Mouse (Mus musculus): Measurements from ENCODE around the gene Usp54. TPM values are rescaled to one million over a fixed set of nuclear protein-coding genes. Genes with fewer than 3 reads are reported as not detected.

Usp54 gene
- polyA plus RNA-seq, 1 experiment from 2014 or later = 15.7 TPM

DNA sequence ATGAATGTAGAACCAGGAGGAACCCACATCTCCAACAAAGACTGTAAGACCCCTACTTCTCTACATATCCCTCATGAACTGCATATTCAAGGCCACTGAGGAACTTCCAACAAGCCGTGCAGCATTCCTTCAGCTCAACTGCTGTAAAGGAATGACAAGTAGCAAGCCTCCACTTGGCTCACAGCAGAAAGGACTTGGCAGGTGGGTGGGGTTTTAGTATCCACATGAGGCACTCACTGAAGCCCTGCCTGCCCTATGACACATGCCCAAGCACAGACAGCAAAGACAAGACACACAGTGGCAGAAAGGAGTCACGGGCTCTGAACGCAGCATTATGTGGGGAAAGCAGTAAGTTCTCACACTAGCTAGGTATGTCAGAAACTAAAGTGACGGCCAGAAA, 30.7 kb downstream of the Usp54 start:
- ATAC-seq (ENCODE audit: insufficient read depth, low FRiP score, low TSS enrichment) (no peak), DNase-seq (ENCODE audit: low spot score) (no peak)
- WGBS = 84% methylated on average over 4 of the region's 4 CpGs
- Histone ChIP-seq H3K9ac (ENCODE audit: low read length) (no peak overlapping the region), H3K27ac (ENCODE audit: low read depth, low read length) (no peak overlapping the region), H3K27me3 (ENCODE audit: control insufficient read depth, insufficient read depth, low read length) (no peaks in the 10 kb centered on the region), H3K9me3 (ENCODE audit: control insufficient read depth, low read length) (no peaks in the 10 kb centered on the region), H3K36me3 (ENCODE audit: control insufficient read depth, insufficient read depth, low read length) (peaks cover 5% of the 10 kb centered on the region; the same call in 1 of the 2 replicates), H3K4me1 (ENCODE audit: control insufficient read depth, insufficient read depth, low read length) (no peaks in the 10 kb centered on the region), H3K4me2 (ENCODE audit: low read depth) (no peak overlapping the region), H3K4me3 (ENCODE audit: low read depth, low read length) (no peak overlapping the region)

DNA sequence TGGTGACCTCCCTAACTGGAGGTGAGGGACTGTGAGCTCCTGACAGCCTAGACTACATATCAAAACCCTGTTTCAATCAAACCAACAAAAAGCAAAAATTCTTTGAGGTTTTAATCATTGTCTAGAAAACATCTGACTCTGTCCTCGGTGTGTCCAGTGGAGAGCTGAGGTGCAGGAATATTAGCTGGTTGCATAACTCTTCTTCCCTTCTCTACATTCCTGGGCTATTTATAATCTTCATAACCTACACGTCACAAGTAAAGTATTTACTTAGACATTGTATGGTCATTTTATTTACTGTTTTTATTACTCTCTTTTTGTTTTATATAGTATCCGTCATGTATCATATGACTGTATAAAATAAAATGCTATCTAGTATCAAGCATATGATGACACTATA, 31.3 kb downstream of the Usp54 start:
- no peak for ATAC-seq (ENCODE audit: insufficient read depth, low FRiP score, low TSS enrichment)
- H3K36me3 ChIP-seq (ENCODE audit: control insufficient read depth, insufficient read depth, low read length) = peaks cover 5% of the 10 kb centered on the region; the same call in 1 of the 2 replicates
- WGBS = 88% methylated on average over 3 of the region's 3 CpGs
- H3K9ac ChIP-seq (ENCODE audit: low read length) = no peak overlapping the region
- H3K27ac ChIP-seq (ENCODE audit: low read depth, low read length) = no peak overlapping the region
- H3K4me1 ChIP-seq (ENCODE audit: control insufficient read depth, insufficient read depth, low read length) = no peaks in the 10 kb centered on the region
- no peaks in the 10 kb centered on the region for H3K9me3 ChIP-seq (ENCODE audit: control insufficient read depth, low read length)
- H3K27me3 ChIP-seq (ENCODE audit: control insufficient read depth, insufficient read depth, low read length) = no peaks in the 10 kb centered on the region
- no peak for DNase-seq (ENCODE audit: low spot score)
- H3K4me2 ChIP-seq (ENCODE audit: low read depth) = no peak overlapping the region
- H3K4me3 ChIP-seq (ENCODE audit: low read depth, low read length) = no peak overlapping the region

DNA sequence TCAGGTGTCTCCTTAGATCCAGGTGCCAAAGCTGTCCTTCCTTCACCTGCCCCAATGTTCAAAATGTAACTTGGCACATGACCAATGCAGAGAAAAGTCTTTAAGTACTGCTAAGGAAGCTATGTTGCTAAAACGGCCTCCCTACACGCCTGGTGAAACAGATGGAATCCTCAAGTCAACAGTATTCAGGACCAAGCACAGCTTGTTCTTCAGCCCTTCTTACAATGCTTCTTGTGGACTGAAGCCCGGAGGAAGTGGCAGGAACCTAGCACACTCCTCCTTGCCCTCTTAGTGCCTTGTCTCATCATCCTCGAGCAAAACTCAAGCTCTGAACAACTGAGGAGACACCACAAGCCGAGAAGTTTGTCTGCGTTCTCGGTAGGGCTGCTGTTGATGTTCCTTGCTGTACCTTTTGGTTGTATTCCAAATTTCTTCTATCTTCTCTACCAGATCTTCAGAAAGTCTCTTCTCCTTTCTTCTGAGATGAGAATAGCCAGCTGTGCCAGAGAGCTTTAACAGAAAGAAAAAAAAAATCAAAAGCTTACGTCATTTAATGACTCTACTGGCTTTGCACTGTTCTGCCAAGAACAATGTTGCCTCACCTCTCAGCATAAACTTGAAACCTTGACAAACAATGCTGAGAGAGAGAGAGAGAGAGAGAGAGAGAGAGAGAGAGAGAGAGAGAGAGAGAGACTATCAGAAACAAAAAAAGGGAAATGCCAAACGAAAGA, 33.3 kb downstream of the Usp54 start:
- H3K27ac ChIP-seq (ENCODE audit: low read depth, low read length) = no peak overlapping the region
- WGBS = 90% methylated on average over 9 of the region's 9 CpGs
- H3K36me3 ChIP-seq (ENCODE audit: control insufficient read depth, insufficient read depth, low read length) = peaks cover 5% of the 10 kb centered on the region; the same call in 1 of the 2 replicates
- DNase-seq (ENCODE audit: low spot score) (no peak), ATAC-seq (ENCODE audit: insufficient read depth, low FRiP score, low TSS enrichment) (no peak)
- no peaks in the 10 kb centered on the region for H3K9me3 ChIP-seq (ENCODE audit: control insufficient read depth, low read length)
- no peaks in the 10 kb centered on the region for H3K27me3 ChIP-seq (ENCODE audit: control insufficient read depth, insufficient read depth, low read length)
- no peak overlapping the region for H3K4me2 ChIP-seq (ENCODE audit: low read depth)
- H3K9ac ChIP-seq (ENCODE audit: low read length) = no peak overlapping the region
- H3K4me3 ChIP-seq (ENCODE audit: low read depth, low read length) = no peak overlapping the region
- no peaks in the 10 kb centered on the region for H3K4me1 ChIP-seq (ENCODE audit: control insufficient read depth, insufficient read depth, low read length)

DNA sequence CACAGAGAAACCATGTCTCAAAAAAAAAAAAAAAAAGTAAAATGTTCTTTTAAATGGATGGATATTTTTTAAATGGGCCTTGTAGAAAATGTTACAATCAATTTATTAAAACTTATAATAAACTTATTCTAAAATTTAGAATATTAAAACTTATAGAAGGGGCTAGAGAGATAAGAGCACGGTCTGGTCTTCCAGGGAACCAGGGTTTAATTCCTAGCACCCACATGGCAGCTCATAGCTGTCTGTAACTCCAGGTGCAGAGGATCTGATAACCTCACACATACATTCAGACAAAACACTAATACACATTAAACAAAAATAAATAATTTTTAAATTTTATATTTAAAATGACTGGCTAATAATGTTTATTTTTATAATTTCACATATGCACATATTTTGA, 39.6 kb downstream of the Usp54 start:
- no peak overlapping the region for H3K9ac ChIP-seq (ENCODE audit: low read length)
- no peak overlapping the region for H3K27ac ChIP-seq (ENCODE audit: low read depth, low read length)
- H3K4me2 ChIP-seq (ENCODE audit: low read depth) = no peak overlapping the region
- H3K4me1 ChIP-seq (ENCODE audit: control insufficient read depth, insufficient read depth, low read length) = no peaks in the 10 kb centered on the region
- H3K4me3 ChIP-seq (ENCODE audit: low read depth, low read length) = no peak overlapping the region
- no peaks in the 10 kb centered on the region for H3K36me3 ChIP-seq (ENCODE audit: control insufficient read depth, insufficient read depth, low read length)
- WGBS = 94% methylated on average over 1 of the region's 1 CpGs
- H3K9me3 ChIP-seq (ENCODE audit: control insufficient read depth, low read length) = no peaks in the 10 kb centered on the region
- no peaks in the 10 kb centered on the region for H3K27me3 ChIP-seq (ENCODE audit: control insufficient read depth, insufficient read depth, low read length)
- ATAC-seq (ENCODE audit: insufficient read depth, low FRiP score, low TSS enrichment) = no peak
- DNase-seq (ENCODE audit: low spot score) = no peak

DNA sequence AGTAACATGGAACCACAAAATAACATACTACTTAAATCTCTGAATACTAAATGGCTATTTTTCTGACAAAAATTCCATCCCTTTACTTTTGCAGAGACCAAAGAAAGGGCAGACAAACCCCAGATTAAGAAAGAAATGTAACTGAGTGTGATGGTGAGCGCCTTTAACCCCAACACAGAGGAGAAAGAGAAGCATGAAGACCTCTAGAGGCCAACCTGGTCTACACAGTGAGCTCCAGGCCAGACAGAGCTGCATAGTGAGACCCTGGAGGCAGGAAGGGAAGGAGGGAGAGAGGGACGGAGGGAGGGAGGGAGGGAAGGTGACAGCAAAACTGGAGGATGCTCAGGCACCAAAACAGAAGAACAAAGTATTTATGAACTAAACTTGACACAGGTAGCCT, 40.7 kb downstream of the Usp54 start:
- H3K4me3 ChIP-seq (ENCODE audit: low read depth, low read length) = no peak overlapping the region
- H3K4me2 ChIP-seq (ENCODE audit: low read depth) = no peak overlapping the region
- H3K27me3 ChIP-seq (ENCODE audit: control insufficient read depth, insufficient read depth, low read length) = no peaks in the 10 kb centered on the region
- DNase-seq (ENCODE audit: low spot score) (no peak), ATAC-seq (ENCODE audit: insufficient read depth, low FRiP score, low TSS enrichment) (no peak)
- no peak overlapping the region for H3K27ac ChIP-seq (ENCODE audit: low read depth, low read length)
- H3K9ac ChIP-seq (ENCODE audit: low read length) = no peak overlapping the region
- H3K36me3 ChIP-seq (ENCODE audit: control insufficient read depth, insufficient read depth, low read length) = no peaks in the 10 kb centered on the region
- WGBS = 68% methylated on average over 2 of the region's 2 CpGs
- no peaks in the 10 kb centered on the region for H3K9me3 ChIP-seq (ENCODE audit: control insufficient read depth, low read length)
- H3K4me1 ChIP-seq (ENCODE audit: control insufficient read depth, insufficient read depth, low read length) = peaks cover 3% of the 10 kb centered on the region; the same call in 1 of the 2 replicates

- Histone ChIP-seq H3K4me1 (ENCODE audit: control insufficient read depth, insufficient read depth, low read length) (peaks cover 3% of the 10 kb centered on the region; the same call in 1 of the 2 replicates), H3K27me3 (ENCODE audit: control insufficient read depth, insufficient read depth, low read length) (no peaks in the 10 kb centered on the region), H3K4me2 (ENCODE audit: low read depth) (no peak overlapping the region), H3K36me3 (ENCODE audit: control insufficient read depth, insufficient read depth, low read length) (no peaks in the 10 kb centered on the region), H3K27ac (ENCODE audit: low read depth, low read length) (no peak overlapping the region), H3K9me3 (ENCODE audit: control insufficient read depth, low read length) (no peaks in the 10 kb centered on the region), H3K4me3 (ENCODE audit: low read depth, low read length) (no peak overlapping the region), H3K9ac (ENCODE audit: low read length) (no peak overlapping the region)
- ATAC-seq (ENCODE audit: insufficient read depth, low FRiP score, low TSS enrichment) (no peak), DNase-seq (ENCODE audit: low spot score) (no peak)
- 88% methylated on average over 2 of the region's 2 CpGs for WGBS
Observed at GRCm38 (mm10) chr14:20599542-20599941, 41.3 kb downstream of the Usp54 start.

- Histone ChIP-seq H3K9me3 (ENCODE audit: control insufficient read depth, low read length) (no peaks in the 10 kb centered on the region), H3K4me1 (ENCODE audit: control insufficient read depth, insufficient read depth, low read length) (peaks cover 3% of the 10 kb centered on the region; the same call in 1 of the 2 replicates), H3K4me3 (ENCODE audit: low read depth, low read length) (no peak overlapping the region), H3K4me2 (ENCODE audit: low read depth) (no peak overlapping the region), H3K36me3 (ENCODE audit: control insufficient read depth, insufficient read depth, low read length) (no peaks in the 10 kb centered on the region), H3K27me3 (ENCODE audit: control insufficient read depth, insufficient read depth, low read length) (no peaks in the 10 kb centered on the region), H3K27ac (ENCODE audit: low read depth, low read length) (0 out of 2 replicates have a peak overlapping the region, but pooled peaks have one; percentile 14), H3K9ac (ENCODE audit: low read length) (no peak overlapping the region)
- WGBS = 45% methylated on average over 3 of the region's 3 CpGs
- DNase-seq (ENCODE audit: low spot score) (no peak), ATAC-seq (ENCODE audit: insufficient read depth, low FRiP score, low TSS enrichment) (no peak)
Observed at GRCm38 (mm10) chr14:20595781-20596180, 45.1 kb downstream of the Usp54 start.

GRCm38 (mm10) chr14:20587458-20587857, 53.4 kb downstream of the Usp54 start:
- H3K4me2 ChIP-seq (ENCODE audit: low read depth) = no peak overlapping the region
- no peak for DNase-seq (ENCODE audit: low spot score)
- H3K9ac ChIP-seq (ENCODE audit: low read length) = no peak overlapping the region
- no peak overlapping the region for H3K27ac ChIP-seq (ENCODE audit: low read depth, low read length)
- H3K36me3 ChIP-seq (ENCODE audit: control insufficient read depth, insufficient read depth, low read length) = no peaks in the 10 kb centered on the region
- 90% methylated on average over 5 of the region's 5 CpGs for WGBS
- no peaks in the 10 kb centered on the region for H3K27me3 ChIP-seq (ENCODE audit: control insufficient read depth, insufficient read depth, low read length)
- no peak overlapping the region for H3K4me3 ChIP-seq (ENCODE audit: low read depth, low read length)
- no peaks in the 10 kb centered on the region for H3K9me3 ChIP-seq (ENCODE audit: control insufficient read depth, low read length)
- H3K4me1 ChIP-seq (ENCODE audit: control insufficient read depth, insufficient read depth, low read length) = no peaks in the 10 kb centered on the region
- ATAC-seq (ENCODE audit: insufficient read depth, low FRiP score, low TSS enrichment) = no peak

DNA sequence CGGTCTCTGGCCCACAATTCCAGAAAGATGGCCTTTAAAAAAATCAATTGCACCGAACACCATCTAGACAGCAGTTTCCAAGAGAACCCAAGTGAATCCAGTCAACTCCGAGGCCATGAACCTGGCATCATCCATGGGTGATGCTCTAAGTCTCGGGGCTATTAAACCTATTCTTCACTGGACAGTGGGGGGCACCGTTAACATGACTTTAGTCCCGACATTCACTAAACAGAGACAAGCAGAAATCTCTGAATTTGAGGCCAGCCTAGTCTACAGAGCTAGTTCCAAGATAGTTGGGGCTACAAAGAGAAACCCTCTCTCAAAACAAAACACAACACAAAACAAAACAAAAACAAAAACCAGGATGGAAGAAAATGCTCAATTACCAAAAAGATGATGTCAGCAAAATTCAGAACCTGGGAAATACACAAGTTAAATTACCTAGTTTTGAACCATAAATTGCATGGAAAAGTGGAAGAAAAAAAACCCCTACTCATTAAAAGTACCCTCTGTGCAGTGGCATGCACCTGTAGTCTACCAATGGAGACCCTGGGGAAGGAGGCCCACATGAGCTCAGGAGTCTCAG, 61.9 kb downstream of the Usp54 start:
- Histone ChIP-seq H3K4me3 (ENCODE audit: low read depth, low read length) (no peak overlapping the region), H3K27ac (ENCODE audit: low read depth, low read length) (no peak overlapping the region), H3K4me1 (ENCODE audit: control insufficient read depth, insufficient read depth, low read length) (no peaks in the 10 kb centered on the region), H3K27me3 (ENCODE audit: control insufficient read depth, insufficient read depth, low read length) (no peaks in the 10 kb centered on the region), H3K36me3 (ENCODE audit: control insufficient read depth, insufficient read depth, low read length) (no peaks in the 10 kb centered on the region), H3K4me2 (ENCODE audit: low read depth) (no peak overlapping the region), H3K9ac (ENCODE audit: low read length) (no peak overlapping the region), H3K9me3 (ENCODE audit: control insufficient read depth, low read length) (no peaks in the 10 kb centered on the region)
- WGBS = 61% methylated on average over 6 of the region's 6 CpGs
- no peak for DNase-seq (ENCODE audit: low spot score)
- no peak for ATAC-seq (ENCODE audit: insufficient read depth, low FRiP score, low TSS enrichment)

All from neural tube, embryonic 11.5 days (tissue).